In genomic region chr9:115474342-115474741, GRCm38 (mm10) we compare ENCODE assay signal across 27 mouse cellular contexts.
DNase-seq lines count a peak whose midpoint lies in the region; ATAC-seq and TF ChIP-seq lines count a peak whose summit lies in the region.
"Had no signal": no experiment of that assay in that cellular context is flagged by ENCODE, and none has a peak within 500 bp of the region (broad histone marks: within the 10 kb centered on the region; RNA-seq: fewer than 3 reads in every experiment).

No protein-coding gene starts in this region.

- peak overlapping the region; percentile 39; the same call in 1 of the 2 replicates for H3K27ac ChIP-seq in spleen, adult 2 months (ENCODE audit: insufficient read depth, low read length)
- peak overlapping the region; percentile 81 for H3K27ac ChIP-seq in liver, embryonic 13.5 days
- H3K27ac ChIP-seq: hindbrain, embryonic 15.5 days; layer of hippocampus, adult 2 months; stomach, embryonic 15.5 days had no signal

- TF ChIP-seq CTCF in spleen, adult 2 months (IDR thresholded peaks at IDR 0.05; ENCODE audit: extremely low read depth, insufficient read depth, insufficient read length, insufficient replicate concordance), result no peak

- WGBS in spleen, adult 2 months, result 73% methylated on average over 8 of the region's 8 CpGs
- WGBS in liver, embryonic 13.5 days (ENCODE audit: insufficient replicate concordance), result 42% methylated on average over 8 of the region's 8 CpGs

- H3K27me3 ChIP-seq in spleen, adult 2 months (ENCODE audit: control insufficient read depth, insufficient read depth, low read length), result no peaks in the 10 kb centered on the region
- no peaks in the 10 kb centered on the region for H3K27me3 ChIP-seq in liver, embryonic 13.5 days
- H3K27me3 ChIP-seq: hindbrain, embryonic 15.5 days; stomach, embryonic 15.5 days had no signal

- TF ChIP-seq POLR2A in spleen, adult 2 months (IDR thresholded peaks at IDR 0.05; ENCODE audit: low read depth, low read length), result no peak

- H3K9me3 ChIP-seq in liver, embryonic 13.5 days (replicated peaks), result no peaks in the 10 kb centered on the region
- H3K9me3 ChIP-seq: hindbrain, embryonic 15.5 days; stomach, embryonic 15.5 days had no signal

- 0 out of 2 replicates have a peak overlapping the region, but pooled peaks have one; percentile 15 for H3K9ac ChIP-seq in liver, embryonic 13.5 days
- H3K9ac ChIP-seq: hindbrain, embryonic 15.5 days; stomach, embryonic 15.5 days had no signal

- peaks cover 10% of the 10 kb centered on the region for H3K4me1 ChIP-seq in spleen, adult 2 months (ENCODE audit: control insufficient read depth, insufficient read depth, insufficient read length)
- peaks cover 33% of the 10 kb centered on the region for H3K4me1 ChIP-seq in liver, embryonic 13.5 days (replicated peaks)
- H3K4me1 ChIP-seq: stomach, embryonic 15.5 days had no signal

- H3K4me2 ChIP-seq in liver, embryonic 13.5 days, result peak overlapping the region; percentile 11; the same call in 1 of the 2 replicates
- H3K4me2 ChIP-seq: heart, embryonic 11.5 days; hindbrain, embryonic 15.5 days; stomach, embryonic 15.5 days had no signal

- intact Hi-C loops in left cerebral cortex, postnatal 25 days (cut with DNase I), result no loop called here

- peak; percentile 43; the same call in 1 of the 2 replicates for ATAC-seq in erythroblast, adult 5-6 weeks (replicated peaks; ENCODE audit: low FRiP score, poor library complexity, severe bottlenecking)
- ATAC-seq in liver, embryonic 13.5 days (ENCODE audit: low read depth), result peak; percentile 87
- peak; percentile 71 for ATAC-seq in megakaryocyte-erythroid progenitor cell, adult 5-6 weeks (replicated peaks; ENCODE audit: low FRiP score, low TSS enrichment, poor library complexity, severe bottlenecking)
- ATAC-seq: CD4-positive, CD25-positive, alpha-beta regulatory T cell, adult 4 months; forebrain, embryonic 16.5 days; inflammation-experienced regulatory T-cells, adult 6 months had no signal

- no peaks in the 10 kb centered on the region for H3K36me3 ChIP-seq in spleen, adult 2 months (ENCODE audit: control insufficient read depth, insufficient read depth, low read length)
- no peaks in the 10 kb centered on the region for H3K36me3 ChIP-seq in liver, embryonic 13.5 days
- H3K36me3 ChIP-seq: hindbrain, embryonic 15.5 days; stomach, embryonic 15.5 days had no signal

- DNase-seq in spleen, adult 2 months (ENCODE audit: low read depth in 1 of 2, low spot score in 2 of 2), result no peak
- no peak for DNase-seq in spleen, postnatal 14 days (ENCODE audit: low spot score in 2 of 2)
- peak; percentile 19 for DNase-seq in liver, embryonic 13.5 days
- no peak for DNase-seq in gastrocnemius, adult 18-20 months (ENCODE audit: low spot score)
- DNase-seq in layer of hippocampus, postnatal 36 days, result no peak
- no peak for DNase-seq in left cerebral cortex, postnatal 25 days (ENCODE audit: low spot score in 2 of 2)
- DNase-seq: adrenal gland, postnatal 14 days; cerebellum, adult 8-10 months; cerebellum, postnatal 36 days; gastrocnemius, postnatal 14 days; heart, adult 18-20 months; heart, postnatal 4 days; kidney, adult 11 months; kidney, postnatal 36 days; left cerebral cortex, postnatal 4 days; lung, postnatal 36 days; midbrain, embryonic 14.5 days had no signal

- H3K4me3 ChIP-seq in spleen, adult 2 months (ENCODE audit: extremely low read depth, insufficient read depth, insufficient read length), result no peak overlapping the region
- H3K4me3 ChIP-seq in liver, embryonic 13.5 days (replicated peaks), result no peak overlapping the region
- H3K4me3 ChIP-seq: hindbrain, embryonic 15.5 days; layer of hippocampus, adult 2 months; megakaryocyte, embryonic 14.5 days; stomach, embryonic 15.5 days had no signal
